Mouse (Mus musculus) MEL (cell line): ENCODE results near the gene Utp11. TPM values are rescaled to one million over a fixed set of nuclear protein-coding genes. Genes with fewer than 3 reads are reported as not detected.

Source experiments
- DNase-seq: peaks from one replicate; pipeline ENCODE4 v3.0.0; 2011; ENCODE audit warnings: low read depth, low spot score
- H3K27ac ChIP-seq: 2 replicates; pipeline ENCODE4 v1.5.1; 2012; ENCODE audit warnings: low read depth, mild to moderate bottlenecking, control low read depth, low read length, moderate library complexity; ENCODE audit not compliant: control insufficient read depth
- H3K27me3 ChIP-seq, 2 experiments: fragments of 150-350 bp in 1 of 2; sonication (generic) in 1 of 2; 2 replicates each; pipeline ENCODE4 v1.6.1; 2012; ENCODE audit warnings: low read length in 2 of 2, mild to moderate bottlenecking in 2 of 2, improper control_type of control experiment in 1 of 2, moderate library complexity in 1 of 2; ENCODE audit not compliant: insufficient read depth in 2 of 2, control insufficient read depth in 1 of 2
- H3K36me3 ChIP-seq, 2 experiments: 2 replicates each; pipeline ENCODE4 v1.6.1; 2012 to 2014; ENCODE audit warnings: low read length in 2 of 2, improper control_type of control experiment in 1 of 2, inconsistent platforms in 1 of 2, mild to moderate bottlenecking in 1 of 2; ENCODE audit not compliant: insufficient read depth in 2 of 2, control insufficient read depth in 1 of 2
- H3K4me1 ChIP-seq, 2 experiments: fragments of 150-350 bp in 1 of 2; sonication (generic) in 1 of 2; 2 replicates each; pipeline ENCODE4 v1.6.1; 2012; ENCODE audit warnings: low read length in 2 of 2, improper control_type of control experiment in 1 of 2, mild to moderate bottlenecking in 1 of 2; ENCODE audit not compliant: insufficient read depth in 2 of 2, control insufficient read depth in 1 of 2
- H3K4me3 ChIP-seq, 2 experiments: fragments of 150-350 bp in 1 of 2; sonication (generic) in 1 of 2; 2 replicates each; pipeline ENCODE4 v1.5.1; 2012; ENCODE audit warnings: low read depth in 2 of 2, low read length in 2 of 2, mild to moderate bottlenecking in 2 of 2, moderate library complexity in 2 of 2, control low read depth in 1 of 2, improper control_type of control experiment in 1 of 2; ENCODE audit not compliant: control insufficient read depth in 1 of 2, insufficient read depth in 1 of 2
- H3K79me2 ChIP-seq: 2 replicates; pipeline ENCODE4 v1.6.1; 2012; ENCODE audit warnings: mild to moderate bottlenecking, low read length, moderate library complexity; ENCODE audit not compliant: control insufficient read depth, poor library complexity, insufficient read depth
- H3K9ac ChIP-seq: 2 replicates; pipeline ENCODE4 v1.6.1; 2012; ENCODE audit warnings: low read depth, mild to moderate bottlenecking, control low read depth, low read length, moderate library complexity; ENCODE audit not compliant: control insufficient read depth, poor library complexity, severe bottlenecking
- H3K9me3 ChIP-seq: fragments of 150-350 bp; sonication (generic); replicated peaks from 2 replicates; pipeline ENCODE4 v1.6.1; 2012; ENCODE audit warnings: mild to moderate bottlenecking, low read length, improper control_type of control experiment, moderate library complexity; ENCODE audit not compliant: insufficient read depth
- BHLHE40 ChIP-seq: IDR thresholded peaks from 2 replicates; pipeline ENCODE4 v1.6.1; 2012; ENCODE audit warnings: low read depth, mild to moderate bottlenecking, inconsistent platforms, low read length, improper control_type of control experiment, borderline replicate concordance
- CHD1 ChIP-seq: IDR thresholded peaks from 2 replicates; pipeline ENCODE4 v1.6.1; 2012; ENCODE audit warnings: low read depth, mild to moderate bottlenecking, inconsistent platforms, low read length, improper control_type of control experiment
- CHD2 ChIP-seq: IDR thresholded peaks from 2 replicates; pipeline ENCODE4 v1.6.1; 2011; ENCODE audit warnings: low read length, improper control_type of control experiment
- CTCF ChIP-seq, 3 experiments: IDR thresholded peaks in 2 of 3; conservative IDR thresholded peaks in 1 of 3; 2 replicates each; pipeline ENCODE4 v1.5.1; 2011 to 2012; ENCODE audit warnings: low read length in 3 of 3, low read depth in 2 of 3, mild to moderate bottlenecking in 2 of 3, improper control_type of control experiment in 1 of 3, inconsistent platforms in 1 of 3, mixed read lengths in 1 of 3, moderate library complexity in 1 of 3; ENCODE audit not compliant: control insufficient read depth in 1 of 3, insufficient read depth in 1 of 3, poor library complexity in 1 of 3, severe bottlenecking in 1 of 3
- ELF1 ChIP-seq: IDR thresholded peaks from 2 replicates; pipeline ENCODE4 v1.6.1; 2014; ENCODE audit warnings: low read depth, mild to moderate bottlenecking, inconsistent platforms, low read length, improper control_type of control experiment, moderate library complexity
- GABPA ChIP-seq: IDR thresholded peaks from 2 replicates; pipeline ENCODE4 v1.6.1; 2012; ENCODE audit warnings: low read depth, mild to moderate bottlenecking, inconsistent platforms, low read length, improper control_type of control experiment, moderate library complexity
- GATA1 ChIP-seq: IDR thresholded peaks from 2 replicates; pipeline ENCODE4 v1.6.1; 2011; ENCODE audit warnings: low read depth, low read length, improper control_type of control experiment
- HCFC1 ChIP-seq: IDR thresholded peaks from 2 replicates; pipeline ENCODE4 v1.6.1; 2012; ENCODE audit warnings: low read depth, mild to moderate bottlenecking, inconsistent platforms, low read length, improper control_type of control experiment, moderate library complexity
- MAZ ChIP-seq: IDR thresholded peaks from 2 replicates; pipeline ENCODE4 v1.6.1; 2012; ENCODE audit warnings: low read depth, mild to moderate bottlenecking, inconsistent platforms, low read length, improper control_type of control experiment
- MYB ChIP-seq: IDR thresholded peaks from 2 replicates; pipeline ENCODE4 v1.6.1; 2011; ENCODE audit warnings: mild to moderate bottlenecking, low read depth, low read length, improper control_type of control experiment
- MYC ChIP-seq: IDR thresholded peaks from 2 replicates; pipeline ENCODE4 v1.6.1; 2011; ENCODE audit warnings: low read depth, mild to moderate bottlenecking, low read length, improper control_type of control experiment, moderate library complexity
- NRF1 ChIP-seq: IDR thresholded peaks from 2 replicates; pipeline ENCODE4 v1.6.1; 2014; ENCODE audit warnings: low read depth, mild to moderate bottlenecking, inconsistent platforms, low read length, improper control_type of control experiment, moderate library complexity; ENCODE audit not compliant: poor library complexity, insufficient read depth, severe bottlenecking
- POLR2A ChIP-seq, 2 experiments: IDR thresholded peaks; 2 replicates each; pipeline ENCODE4 v1.6.1; 2011 to 2012; ENCODE audit warnings: low read length in 2 of 2, mild to moderate bottlenecking in 2 of 2, control low read depth in 1 of 2, improper control_type of control experiment in 1 of 2, low read depth in 1 of 2, moderate library complexity in 1 of 2; ENCODE audit not compliant: control insufficient read depth in 1 of 2, insufficient read depth in 1 of 2, poor library complexity in 1 of 2
- POLR2AphosphoS2 ChIP-seq: IDR thresholded peaks from 2 replicates; pipeline ENCODE4 v1.6.1; 2011; ENCODE audit warnings: low read length, improper control_type of control experiment
- RAD21 ChIP-seq: IDR thresholded peaks from 2 replicates; pipeline ENCODE4 v1.6.1; 2011; ENCODE audit warnings: mild to moderate bottlenecking, low read depth, low read length, improper control_type of control experiment
- RCOR1 ChIP-seq: IDR thresholded peaks from 2 replicates; pipeline ENCODE4 v1.6.1; 2012; ENCODE audit warnings: low read depth, mild to moderate bottlenecking, inconsistent platforms, low read length, improper control_type of control experiment
- SIN3A ChIP-seq: IDR thresholded peaks from 2 replicates; pipeline ENCODE4 v1.6.1; 2012; ENCODE audit warnings: low read length, improper control_type of control experiment, inconsistent platforms
- SMC3 ChIP-seq: IDR thresholded peaks from 2 replicates; pipeline ENCODE4 v1.6.1; 2011; ENCODE audit warnings: low read depth, low read length, improper control_type of control experiment
- TAL1 ChIP-seq: IDR thresholded peaks from 2 replicates; pipeline ENCODE4 v1.6.1; 2012; ENCODE audit warnings: mild to moderate bottlenecking, inconsistent platforms, low read length, moderate library complexity, mixed read lengths
- TBP ChIP-seq: IDR thresholded peaks from 2 replicates; pipeline ENCODE4 v1.8.0; 2011; ENCODE audit warnings: low read depth, low read length, improper control_type of control experiment
- UBTF ChIP-seq: IDR thresholded peaks from 2 replicates; pipeline ENCODE4 v1.6.1; 2012; ENCODE audit warnings: low read depth, mild to moderate bottlenecking, inconsistent platforms, low read length, improper control_type of control experiment, moderate library complexity, borderline replicate concordance; ENCODE audit not compliant: insufficient read depth
- ZC3H11A ChIP-seq: IDR thresholded peaks from 2 replicates; pipeline ENCODE4 v1.6.1; 2012; ENCODE audit warnings: low read depth, mild to moderate bottlenecking, inconsistent platforms, low read length, improper control_type of control experiment
- ZKSCAN1 ChIP-seq: IDR thresholded peaks from 2 replicates; pipeline ENCODE4 v1.6.1; 2012; ENCODE audit warnings: low read depth, mild to moderate bottlenecking, inconsistent platforms, low read length, improper control_type of control experiment, moderate library complexity
- ZMIZ1 ChIP-seq: IDR thresholded peaks from 2 replicates; pipeline ENCODE4 v1.6.1; 2012; ENCODE audit warnings: low read depth, mild to moderate bottlenecking, inconsistent platforms, low read length, improper control_type of control experiment, moderate library complexity
- polyA plus RNA-seq, 2 experiments: library from polyadenylated mRNA; stranded (reverse) in 1 of 2; unstranded in 1 of 2; fragments of >175 nt in 1 of 2; fragments of >200 nt in 1 of 2; gene quantifications; 2 replicates each; pipeline versions ENCODE4 v1.2.1 to v1.2.4; 2012; ENCODE audit warnings: low replicate concordance in 2 of 2, low read depth in 1 of 2; ENCODE audit not compliant: insufficient read length in 2 of 2, insufficient read depth in 1 of 2, missing spikeins in 1 of 2
- total RNA-seq: library from RNA; depleted of rRNA; stranded (reverse); fragments of 300-350 nt; gene quantifications from 2 replicates; pipeline ENCODE4 v1.2.3, GENCODE M21; 2012

Utp11 gene
- total and polyA plus RNA-seq, 3 experiments: 68.3 to 86.9 TPM; not detected in 1

GRCm38 (mm10) chr4:124664185-124664584 lies 29.2 kb downstream of the Utp11 start:
- no peak overlapping the region for H3K4me3 ChIP-seq
- H3K9ac ChIP-seq: no peak overlapping the region
- H3K27me3 ChIP-seq: no peaks in the 10 kb centered on the region
- no peaks in the 10 kb centered on the region for H3K36me3 ChIP-seq
- no peaks in the 10 kb centered on the region for H3K4me1 ChIP-seq
- no peak for TF ChIP-seq POLR2AphosphoS2
- TF ChIP-seq BHLHE40: no peak
- no peak for TF ChIP-seq ELF1
- TF ChIP-seq POLR2A (IDR thresholded peaks at IDR 0.05; ENCODE audit: control insufficient read depth in 1 of 2, insufficient read depth in 1 of 2, low read depth in 1 of 2, low read length in 2 of 2, poor library complexity in 1 of 2): no peak
- no peak for TF ChIP-seq RCOR1
- no peak for TF ChIP-seq MYC
- TF ChIP-seq NRF1: no peak
- no peak for TF ChIP-seq RAD21
- no peak for TF ChIP-seq GATA1
- no peak for TF ChIP-seq TAL1
- TF ChIP-seq ZC3H11A: no peak
- TF ChIP-seq MYB: no peak
- no peak for TF ChIP-seq UBTF
- TF ChIP-seq ZKSCAN1: no peak
- TF ChIP-seq CHD2: no peak
- no peak for TF ChIP-seq SIN3A
- TF ChIP-seq CHD1: no peak
- no peak for TF ChIP-seq MAZ
- TF ChIP-seq CTCF (IDR thresholded peaks at IDR 0.05 in 2 of 3, conservative IDR thresholded peaks at IDR 0.05 in 1 of 3; ENCODE audit: control insufficient read depth in 1 of 3, insufficient read depth in 1 of 3, low read depth in 2 of 3, low read length in 3 of 3, poor library complexity in 1 of 3, severe bottlenecking in 1 of 3): no peak
- H3K79me2 ChIP-seq: no peaks in the 10 kb centered on the region
- no peaks in the 10 kb centered on the region for H3K9me3 ChIP-seq
- no peak for DNase-seq
- H3K27ac ChIP-seq: no peak overlapping the region

- H3K36me3 ChIP-seq: no peaks in the 10 kb centered on the region
- TF ChIP-seq TBP: no peak
- peak in 2 of 3 experiments; percentile 14 to 27; a peak in 3 of 6 replicates for TF ChIP-seq CTCF (IDR thresholded peaks at IDR 0.05 in 2 of 3, conservative IDR thresholded peaks at IDR 0.05 in 1 of 3; ENCODE audit: control insufficient read depth in 1 of 3, insufficient read depth in 1 of 3, low read depth in 2 of 3, low read length in 3 of 3, poor library complexity in 1 of 3, severe bottlenecking in 1 of 3)
- peak; percentile 30; the same call in 1 of the 2 replicates for TF ChIP-seq SMC3
- no peak for TF ChIP-seq POLR2A (IDR thresholded peaks at IDR 0.05; ENCODE audit: control insufficient read depth in 1 of 2, insufficient read depth in 1 of 2, low read depth in 1 of 2, low read length in 2 of 2, poor library complexity in 1 of 2)
- no peak for TF ChIP-seq ZMIZ1
- TF ChIP-seq CHD1: no peak
- TF ChIP-seq SIN3A: no peak
- no peak for TF ChIP-seq RCOR1
- TF ChIP-seq GABPA: no peak
- no peak for TF ChIP-seq UBTF
- peak; percentile 35 for TF ChIP-seq RAD21
- TF ChIP-seq HCFC1: no peak
- TF ChIP-seq, all 39 proteins: peak for 3
- Histone ChIP-seq H3K27me3 (no peaks in the 10 kb centered on the region), H3K27ac (no peak overlapping the region), H3K4me1 (no peaks in the 10 kb centered on the region), H3K4me3 (no peak overlapping the region), H3K9ac (no peak overlapping the region), H3K9me3 (no peaks in the 10 kb centered on the region), H3K79me2 (no peaks in the 10 kb centered on the region)
- no peak for DNase-seq
These were observed 30.4 kb downstream of the Utp11 start for GRCm38 (mm10) chr4:124663034-124663433.
